Mouse (Mus musculus) hindbrain, embryonic 12.5 days (tissue): ENCODE results near the gene Slc25a33. TPM values are rescaled to one million over a fixed set of nuclear protein-coding genes. Genes with fewer than 3 reads are reported as not detected.
"Not testable (repeated sequence)": the region's sequence is repeated elsewhere in the genome, so short reads cannot be mapped to it uniquely, and the experiment has no call there.

Experiments used
- ATAC-seq: fragments of 200-750 bp; cut with Nextera tagmentation; 2 replicates; pipeline ENCODE4 v1.8.0; 2017; ENCODE audit warnings: moderate TSS enrichment; ENCODE audit not compliant: low FRiP score
- H3K27ac ChIP-seq: fragments of 300-500 bp; sonication (generic); 2 replicates; pipeline ENCODE4 v1.5.1; 2016; ENCODE audit warnings: mild to moderate bottlenecking
- H3K27me3 ChIP-seq: fragments of 300-500 bp; sonication (generic); 2 replicates; pipeline ENCODE4 v1.6.1; 2016; ENCODE audit warnings: mild to moderate bottlenecking
- H3K36me3 ChIP-seq: fragments of 300-500 bp; sonication (generic); 2 replicates; pipeline ENCODE4 v1.6.1; 2016; ENCODE audit warnings: mild to moderate bottlenecking
- H3K4me1 ChIP-seq: fragments of 300-500 bp; sonication (generic); 2 replicates; pipeline ENCODE4 v1.6.1; 2016
- H3K4me2 ChIP-seq: fragments of 300-500 bp; sonication (generic); replicated peaks from 2 replicates; pipeline ENCODE4 v1.6.1; 2016; ENCODE audit warnings: mild to moderate bottlenecking
- H3K4me3 ChIP-seq: fragments of 300-500 bp; sonication (generic); 2 replicates; pipeline ENCODE4 v1.5.1; 2016; ENCODE audit warnings: mild to moderate bottlenecking
- H3K9ac ChIP-seq: fragments of 300-500 bp; sonication (generic); 2 replicates; pipeline ENCODE4 v1.6.1; 2016; ENCODE audit warnings: mild to moderate bottlenecking, moderate library complexity
- H3K9me3 ChIP-seq: fragments of 300-500 bp; sonication (generic); replicated peaks from 2 replicates; pipeline ENCODE4 v1.6.1; 2016; ENCODE audit warnings: mild to moderate bottlenecking
- WGBS: fragments of 180-500 bp; shearing (Covaris S2); methylation state at CpG from one replicate; pipeline ENCODE4 v1.1.7; 2016; 5-methylcytosine and 5-hydroxymethylcytosine counted together
- polyA plus RNA-seq: library from polyadenylated mRNA; unstranded; fragments of >200 nt; fragmentation: Nextera tagmentation; extraction: Ambion mirVana; gene quantifications from 2 replicates; pipeline ENCODE4 v1.2.1, GENCODE M21; 2016

The Slc25a33 gene
- polyA plus RNA-seq = 18.8 and 18.9 TPM in 2 replicates

DNA sequence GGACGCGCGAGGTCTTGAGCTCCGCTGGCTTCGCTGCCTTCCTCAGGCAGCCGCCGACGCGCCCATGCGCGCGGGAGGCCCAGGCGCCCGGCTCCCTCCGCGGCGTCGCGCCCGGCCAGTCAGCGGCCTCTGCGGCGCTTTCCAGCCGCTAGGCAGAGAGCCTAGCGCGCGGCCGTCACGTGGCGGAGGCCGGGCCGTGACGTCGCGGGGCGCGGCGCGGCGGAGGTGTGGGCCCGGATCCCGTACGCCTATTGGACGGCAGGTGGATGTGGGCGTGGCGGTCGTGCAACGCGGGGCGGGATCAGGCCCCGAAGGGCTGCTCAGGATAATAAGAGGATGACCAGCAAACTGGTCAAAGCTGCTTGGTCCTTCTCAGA lies at the start of gene Slc25a33:
TSS of gene Slc25a33 (minus strand) at position 184 of the 377 bp plus-strand sequence.
- peak within 1 kb of the TSS; percentile 88 for H3K9ac ChIP-seq
- WGBS = under 1% methylated on average over 50 of the region's 51 CpGs
- peak within 1 kb of the TSS; percentile 87 for H3K27ac ChIP-seq
- H3K27me3 ChIP-seq = peaks cover 9% of the 10 kb centered on the region; the same call in 1 of the 2 replicates
- no peaks in the 10 kb centered on the region for H3K36me3 ChIP-seq
- ATAC-seq = peak; percentile 98
- no peaks in the 10 kb centered on the region for H3K9me3 ChIP-seq
- H3K4me2 ChIP-seq = peak within 1 kb of the TSS; percentile 97
- H3K4me1 ChIP-seq = peaks cover 22% of the 10 kb centered on the region
- peak within 1 kb of the TSS; percentile 77 for H3K4me3 ChIP-seq

DNA sequence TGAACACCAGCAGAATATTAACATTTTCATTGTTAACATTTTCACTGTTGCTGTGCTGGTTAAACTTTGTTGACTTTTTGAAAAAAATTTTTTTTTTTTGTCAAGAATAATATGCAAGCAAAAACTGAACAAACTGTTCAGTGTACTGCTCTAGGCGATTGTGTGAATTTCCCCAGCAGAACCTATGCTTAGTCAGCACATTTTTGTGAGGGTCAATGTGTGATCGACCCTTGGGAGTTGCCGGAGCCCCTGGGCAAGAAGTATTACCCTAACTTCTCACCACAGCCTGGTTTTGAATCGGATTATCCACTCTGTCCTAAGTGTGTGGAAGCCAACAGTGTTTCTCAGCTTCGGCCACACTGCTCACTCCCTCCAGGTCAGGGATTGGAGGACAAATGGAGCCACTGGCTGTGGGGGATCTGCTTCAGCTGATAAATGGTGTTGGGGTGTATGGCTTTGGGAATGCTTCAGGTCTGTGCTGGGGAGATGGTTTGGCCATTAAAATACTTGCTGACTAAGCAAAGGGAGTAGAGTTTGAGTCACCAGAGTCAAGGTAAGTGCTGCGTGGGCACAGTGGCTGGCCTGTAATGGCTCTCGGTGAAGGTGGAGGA lies 48.6 kb upstream of the Slc25a33 start:
- 76% methylated on average over 7 of the region's 7 CpGs for WGBS
- H3K9ac ChIP-seq = no peak overlapping the region
- H3K27ac ChIP-seq = no peak overlapping the region
- H3K9me3 ChIP-seq = no peaks in the 10 kb centered on the region
- ATAC-seq = no peak
- H3K4me3 ChIP-seq = no peak overlapping the region
- H3K4me1 ChIP-seq = 0 out of 2 replicates have a peak, but pooled peaks cover 4% of the 10 kb centered on the region
- no peaks in the 10 kb centered on the region for H3K27me3 ChIP-seq
- H3K4me2 ChIP-seq = no peak overlapping the region
- H3K36me3 ChIP-seq = no peaks in the 10 kb centered on the region

DNA sequence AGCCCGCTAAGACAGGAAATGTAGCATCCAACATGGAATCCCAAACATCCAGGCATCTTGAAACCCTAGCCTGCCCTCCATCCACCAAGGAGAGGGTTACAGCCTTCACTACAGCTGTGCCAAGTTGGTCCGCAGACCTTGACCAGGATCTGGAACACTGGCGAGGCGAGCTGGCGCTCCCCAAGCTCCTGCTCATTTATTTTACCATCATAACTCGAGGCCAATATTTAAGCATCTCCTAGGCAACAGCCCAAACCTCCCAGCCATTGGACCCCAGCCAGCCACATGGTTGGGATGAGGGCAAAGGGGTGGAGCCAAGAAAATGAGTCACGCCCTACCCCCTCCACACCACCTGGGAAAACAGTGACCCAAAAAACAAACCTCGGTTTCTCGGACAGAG lies 48.0 kb upstream of the Slc25a33 start:
- Histone ChIP-seq H3K4me2 (no peak overlapping the region), H3K4me3 (no peak overlapping the region), H3K9ac (no peak overlapping the region), H3K27ac (no peak overlapping the region), H3K4me1 (0 out of 2 replicates have a peak, but pooled peaks cover 4% of the 10 kb centered on the region), H3K27me3 (no peaks in the 10 kb centered on the region), H3K9me3 (no peaks in the 10 kb centered on the region), H3K36me3 (no peaks in the 10 kb centered on the region)
- 0 out of 2 replicates have a peak, but pooled peaks have one; percentile 32 for ATAC-seq
- 59% methylated on average over 9 of the region's 9 CpGs for WGBS

DNA sequence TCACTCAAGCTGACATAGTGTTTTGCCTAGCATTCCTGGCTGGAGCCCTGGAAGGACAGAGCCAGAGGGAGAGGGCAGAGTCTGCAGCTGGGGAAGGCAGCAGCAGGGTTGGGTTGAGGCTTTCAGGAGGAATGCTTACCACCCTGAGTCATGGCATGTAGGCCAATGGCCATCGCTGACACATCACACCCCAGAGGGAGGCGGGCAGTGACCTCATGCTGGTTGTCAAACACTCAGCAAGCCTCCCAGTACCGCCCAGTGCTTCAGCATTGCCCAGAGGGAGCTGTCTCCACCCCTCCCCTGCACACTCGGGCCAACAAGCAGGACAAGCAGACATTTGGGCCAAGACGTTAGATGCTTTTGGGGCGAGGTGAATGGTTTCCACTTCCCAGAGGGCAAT lies 46.5 kb upstream of the Slc25a33 start:
- Histone ChIP-seq H3K4me3 (no peak overlapping the region), H3K9me3 (no peaks in the 10 kb centered on the region), H3K9ac (no peak overlapping the region), H3K36me3 (no peaks in the 10 kb centered on the region), H3K4me1 (0 out of 2 replicates have a peak, but pooled peaks cover 4% of the 10 kb centered on the region), H3K27me3 (no peaks in the 10 kb centered on the region), H3K4me2 (no peak overlapping the region), H3K27ac (no peak overlapping the region)
- no peak for ATAC-seq
- 51% methylated on average over 6 of the region's 6 CpGs for WGBS

DNA sequence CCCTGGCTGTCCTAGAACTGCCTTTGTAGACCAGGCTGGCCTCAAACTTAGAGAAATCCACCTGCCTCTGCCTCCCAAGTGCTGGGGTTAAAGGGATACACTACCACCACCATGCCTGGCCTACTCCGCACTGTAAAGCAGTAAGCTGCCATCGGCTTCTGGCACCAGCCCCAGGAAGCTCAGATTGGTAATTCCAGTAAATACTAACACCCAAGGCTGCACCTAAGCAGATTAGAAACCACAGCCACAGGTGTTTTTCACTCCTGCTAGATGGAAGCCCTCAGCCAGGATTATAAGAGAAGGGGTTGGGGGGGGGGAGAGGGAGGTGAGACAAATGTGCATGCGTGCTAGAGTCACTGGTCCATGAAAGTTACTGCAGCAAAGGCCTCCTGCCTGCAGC lies 45.1 kb upstream of the Slc25a33 start:
- 67% methylated on average over 3 of the region's 3 CpGs for WGBS
- H3K36me3 ChIP-seq = no peaks in the 10 kb centered on the region
- no peak for ATAC-seq

DNA sequence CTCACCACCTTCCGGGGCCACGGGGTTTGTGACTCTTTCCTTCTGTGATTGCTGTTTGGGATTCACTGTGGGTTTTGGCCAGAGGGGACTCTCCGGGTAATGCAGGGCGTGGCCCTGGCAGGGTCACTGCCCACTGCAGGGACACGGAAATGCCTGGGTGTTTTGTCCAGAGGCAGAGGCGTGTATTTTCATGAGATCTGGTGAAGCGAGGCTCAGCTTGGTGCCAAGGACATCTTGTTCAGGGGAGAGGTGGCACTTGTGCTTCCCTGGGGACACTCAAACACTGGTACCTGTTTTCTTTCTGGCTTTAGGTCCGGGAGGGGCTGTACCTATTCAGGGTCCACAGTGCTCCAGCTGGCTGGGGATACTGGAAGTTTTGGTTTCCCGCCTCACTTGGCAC lies 42.5 kb upstream of the Slc25a33 start:
- Histone ChIP-seq H3K27ac (no peak overlapping the region), H3K27me3 (no peaks in the 10 kb centered on the region), H3K4me3 (no peak overlapping the region), H3K4me1 (peaks cover 10% of the 10 kb centered on the region; the same call in 1 of the 2 replicates), H3K9me3 (no peaks in the 10 kb centered on the region), H3K4me2 (no peak overlapping the region), H3K36me3 (no peaks in the 10 kb centered on the region), H3K9ac (no peak overlapping the region)
- no peak for ATAC-seq
- WGBS = 80% methylated on average over 9 of the region's 9 CpGs

More for the DNA sequence above, 45.1 kb upstream of the Slc25a33 start:
- Histone ChIP-seq H3K4me3 (no peak overlapping the region), H3K9me3 (no peaks in the 10 kb centered on the region), H3K4me2 (no peak overlapping the region), H3K4me1 (0 out of 2 replicates have a peak, but pooled peaks cover 4% of the 10 kb centered on the region), H3K9ac (no peak overlapping the region), H3K27ac (no peak overlapping the region), H3K27me3 (no peaks in the 10 kb centered on the region)

DNA sequence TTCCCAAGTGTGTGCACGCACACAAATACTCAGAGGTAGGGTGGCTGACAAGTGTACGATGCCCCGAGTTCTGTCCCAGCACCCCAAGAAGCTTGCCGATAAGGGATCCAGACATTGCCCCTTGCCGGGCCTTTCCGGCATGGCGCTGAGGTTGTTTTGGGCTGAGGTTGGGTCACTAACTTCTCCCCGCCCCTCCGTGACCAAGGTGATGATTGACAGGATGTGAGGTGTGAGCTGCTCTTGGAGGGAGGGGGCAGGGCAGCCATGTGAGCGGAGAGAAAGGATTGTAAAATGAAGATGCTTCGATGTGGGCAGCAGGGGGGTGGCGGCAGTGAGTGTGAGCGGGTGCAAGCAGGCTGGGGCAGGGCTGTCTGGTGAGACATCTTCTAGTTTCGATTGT lies 41.5 kb upstream of the Slc25a33 start:
- 92% methylated on average over 14 of the region's 14 CpGs for WGBS
- H3K9me3 ChIP-seq = no peaks in the 10 kb centered on the region

DNA sequence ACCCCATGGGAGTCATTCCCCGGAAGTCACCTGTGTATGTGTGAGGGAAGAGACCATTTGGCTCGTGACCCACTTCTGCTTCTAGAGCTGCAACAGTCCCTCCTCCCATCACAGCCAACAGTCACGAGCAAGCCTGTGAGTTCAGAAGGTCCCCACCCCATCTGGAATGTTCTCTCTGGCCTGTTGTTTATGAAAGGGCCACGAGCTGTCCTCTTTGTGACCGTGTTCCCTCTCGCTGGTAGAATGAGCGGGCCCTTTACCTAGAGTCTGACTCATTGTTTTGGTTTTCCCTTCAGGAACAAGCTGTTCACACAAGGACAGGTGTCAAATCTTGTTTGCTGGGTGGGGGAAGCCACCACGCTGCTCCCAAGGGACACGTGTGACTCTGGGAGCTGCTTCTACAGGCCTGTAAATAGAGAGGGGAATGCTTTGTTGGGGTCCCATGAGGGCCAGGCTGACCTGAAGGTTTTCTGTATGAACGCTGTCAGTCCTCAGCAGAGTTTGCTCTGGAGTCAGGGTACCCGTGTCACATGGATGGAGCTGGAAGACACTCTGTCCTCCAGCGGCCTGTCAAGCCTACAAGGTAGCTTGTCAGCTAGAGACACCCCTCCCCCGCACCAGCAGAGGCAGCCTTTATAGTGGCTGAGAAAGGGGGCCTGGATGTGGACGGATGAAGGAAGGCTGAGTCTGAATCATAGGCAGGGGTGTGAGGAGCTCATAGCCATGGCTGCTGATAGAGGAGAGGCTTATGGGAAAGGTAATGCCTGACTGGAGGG lies 39.5 kb upstream of the Slc25a33 start:
- Histone ChIP-seq H3K27me3 (peaks cover 21% of the 10 kb centered on the region), H3K4me1 (peaks cover 14% of the 10 kb centered on the region; the same call in 1 of the 2 replicates), H3K9me3 (no peaks in the 10 kb centered on the region), H3K4me2 (no peak overlapping the region), H3K36me3 (no peaks in the 10 kb centered on the region), H3K27ac (no peak overlapping the region), H3K9ac (no peak overlapping the region), H3K4me3 (no peak overlapping the region)
- ATAC-seq = no peak
- WGBS = 57% methylated on average over 14 of the region's 14 CpGs

More for the DNA sequence above, 41.5 kb upstream of the Slc25a33 start:
- H3K4me2 ChIP-seq = no peak overlapping the region
- peaks cover 1% of the 10 kb centered on the region for H3K27me3 ChIP-seq
- no peak overlapping the region for H3K9ac ChIP-seq
- no peaks in the 10 kb centered on the region for H3K36me3 ChIP-seq
- peaks cover 10% of the 10 kb centered on the region; the same call in 1 of the 2 replicates for H3K4me1 ChIP-seq
- H3K4me3 ChIP-seq = no peak overlapping the region
- H3K27ac ChIP-seq = no peak overlapping the region
- no peak for ATAC-seq

DNA sequence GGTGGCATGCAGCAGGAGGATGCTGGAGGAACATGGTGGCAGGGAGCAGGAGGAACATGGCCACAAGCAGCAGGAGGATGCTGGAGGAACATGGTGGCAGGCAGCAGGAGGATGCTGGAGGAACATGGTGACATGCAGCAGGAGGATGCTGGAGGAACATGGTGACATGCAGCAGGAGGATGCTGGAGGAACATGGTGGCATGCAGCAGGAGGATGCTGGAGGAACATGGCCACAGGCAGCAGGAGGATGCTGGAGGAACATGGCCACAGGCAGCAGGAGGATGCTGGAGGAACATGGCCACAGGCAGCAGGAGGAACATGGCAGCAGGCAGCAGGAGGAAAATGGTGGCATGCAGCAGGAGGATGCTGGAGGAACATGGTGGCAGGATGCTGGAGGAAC lies 36.3 kb upstream of the Slc25a33 start:
- ATAC-seq = not testable (repeated sequence)

DNA sequence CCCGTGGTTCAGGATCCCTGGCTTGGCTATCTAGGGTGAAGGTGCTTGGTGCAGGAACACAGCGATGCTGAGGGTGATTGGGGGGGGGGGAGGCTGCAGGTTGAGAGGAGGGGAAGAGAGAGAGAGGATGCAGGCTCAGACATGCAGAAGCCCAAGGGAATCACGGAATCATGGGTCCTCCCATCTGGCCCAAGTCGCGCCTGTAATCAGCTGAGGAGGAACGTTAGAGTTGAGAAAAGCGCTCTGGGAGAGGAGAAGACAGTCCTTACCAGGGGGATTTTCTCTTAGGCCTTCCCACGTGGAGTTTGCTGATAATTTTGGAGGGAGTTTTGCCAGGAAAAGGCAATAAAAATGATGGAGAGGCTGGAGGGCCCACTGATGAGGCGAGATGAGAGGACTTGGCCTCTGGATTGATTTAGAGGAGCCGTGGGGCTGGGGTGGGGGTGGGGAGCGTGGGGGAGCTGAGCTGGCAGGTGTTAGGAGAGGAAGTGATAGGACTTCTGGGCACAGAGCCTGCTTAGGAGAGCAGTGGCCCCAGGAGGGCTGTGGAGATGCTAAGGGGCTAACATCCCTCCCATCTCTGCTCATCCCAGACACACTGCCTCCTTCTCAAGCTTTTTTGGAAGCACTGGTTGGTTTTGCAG lies 34.6 kb upstream of the Slc25a33 start:
- no peaks in the 10 kb centered on the region for H3K9me3 ChIP-seq
- H3K27me3 ChIP-seq = peaks cover 32% of the 10 kb centered on the region
- H3K4me2 ChIP-seq = no peak overlapping the region
- no peak overlapping the region for H3K4me3 ChIP-seq
- no peaks in the 10 kb centered on the region for H3K36me3 ChIP-seq
- no peak overlapping the region for H3K27ac ChIP-seq
- peaks cover 11% of the 10 kb centered on the region; the same call in 1 of the 2 replicates for H3K4me1 ChIP-seq
- no peak for ATAC-seq
- 50% methylated on average over 11 of the region's 11 CpGs for WGBS
- H3K9ac ChIP-seq = no peak overlapping the region; the same call in 1 of the 2 replicates

More for the DNA sequence above, 36.3 kb upstream of the Slc25a33 start:
- not testable (repeated sequence) for H3K4me3 ChIP-seq, H3K9ac ChIP-seq, H3K36me3 ChIP-seq, H3K4me2 ChIP-seq, H3K9me3 ChIP-seq, H3K27ac ChIP-seq
- peaks cover 26% of the 10 kb centered on the region for H3K27me3 ChIP-seq
- H3K4me1 ChIP-seq = peaks cover 16% of the 10 kb centered on the region; the same call in 1 of the 2 replicates

DNA sequence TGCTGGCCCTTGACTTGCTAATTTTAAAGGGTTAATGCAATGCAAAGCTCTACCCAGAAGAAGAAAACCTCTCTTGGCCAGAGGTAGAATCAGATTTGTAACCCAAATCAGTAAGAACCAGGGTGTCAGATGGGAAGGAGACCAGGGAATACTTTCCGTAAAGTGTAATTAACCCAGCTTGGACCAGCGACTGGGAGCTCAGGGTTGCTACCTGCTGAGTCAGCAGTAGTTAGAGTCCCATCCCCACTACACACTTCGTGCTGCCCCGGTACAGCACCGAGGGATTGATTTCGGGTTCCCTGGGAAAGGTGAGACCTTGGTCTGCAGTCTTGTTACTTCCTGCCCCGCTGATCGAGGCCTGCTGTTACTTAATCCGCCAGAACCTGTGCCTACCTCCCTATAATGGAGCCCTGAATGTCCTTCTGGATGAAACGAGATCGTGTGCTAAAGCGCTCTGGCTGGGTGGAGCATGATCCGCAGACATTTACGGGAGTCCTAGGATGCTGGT lies 34.0 kb upstream of the Slc25a33 start:
- no peak overlapping the region for H3K9ac ChIP-seq
- peaks cover 32% of the 10 kb centered on the region for H3K27me3 ChIP-seq
- no peak for ATAC-seq
- no peak overlapping the region for H3K4me3 ChIP-seq
- H3K4me2 ChIP-seq = no peak overlapping the region
- H3K4me1 ChIP-seq = peaks cover 6% of the 10 kb centered on the region; the same call in 1 of the 2 replicates
- WGBS = 41% methylated on average over 14 of the region's 14 CpGs
- H3K9me3 ChIP-seq = no peaks in the 10 kb centered on the region
- no peak overlapping the region for H3K27ac ChIP-seq
- H3K36me3 ChIP-seq = no peaks in the 10 kb centered on the region
